Mouse (Mus musculus) limb, embryonic 12.5 days (tissue): ENCODE measurements around the gene Tmem150b. TPM values are rescaled to one million over a fixed set of nuclear protein-coding genes. Genes with fewer than 3 reads are reported as not detected.

Source experiments
- ATAC-seq: fragments of 200-750 bp; cut with Nextera tagmentation; 2 replicates; pipeline ENCODE4 v1.8.0; 2017; ENCODE audit warnings: low read depth, moderate TSS enrichment; ENCODE audit not compliant: insufficient number of reproducible peaks, insufficient read depth, low FRiP score, low TSS enrichment
- H3K27ac ChIP-seq: fragments of 300-500 bp; sonication (generic); 2 replicates; pipeline ENCODE4 v1.5.1; 2016; ENCODE audit warnings: mild to moderate bottlenecking, moderate library complexity
- H3K27me3 ChIP-seq: fragments of 300-500 bp; sonication (generic); 2 replicates; pipeline ENCODE4 v1.6.1; 2016; ENCODE audit warnings: mild to moderate bottlenecking, moderate library complexity
- H3K36me3 ChIP-seq: fragments of 300-500 bp; sonication (generic); 2 replicates; pipeline ENCODE4 v1.6.1; 2016; ENCODE audit warnings: mild to moderate bottlenecking, moderate library complexity
- H3K4me1 ChIP-seq: fragments of 300-500 bp; sonication (generic); replicated peaks from 2 replicates; pipeline ENCODE4 v1.6.1; 2016
- H3K4me2 ChIP-seq: fragments of 300-500 bp; sonication (generic); 2 replicates; pipeline ENCODE4 v1.6.1; 2016; ENCODE audit warnings: mild to moderate bottlenecking, moderate library complexity
- H3K4me3 ChIP-seq: fragments of 300-500 bp; sonication (generic); replicated peaks from 2 replicates; pipeline ENCODE4 v1.5.1; 2016; ENCODE audit warnings: mild to moderate bottlenecking
- H3K9ac ChIP-seq: fragments of 300-500 bp; sonication (generic); replicated peaks from 2 replicates; pipeline ENCODE4 v1.6.1; 2016; ENCODE audit warnings: mild to moderate bottlenecking, moderate library complexity
- H3K9me3 ChIP-seq: fragments of 300-500 bp; sonication (generic); 2 replicates; pipeline ENCODE4 v1.6.1; 2016; ENCODE audit warnings: mild to moderate bottlenecking, moderate library complexity
- WGBS: fragments of 180-500 bp; shearing (Covaris S2); methylation state at CpG from one replicate; pipeline ENCODE4 v1.1.7; 2016; 5-methylcytosine and 5-hydroxymethylcytosine counted together
- polyA plus RNA-seq: library from polyadenylated mRNA; unstranded; fragments of >200 nt; fragmentation: Nextera tagmentation; extraction: Ambion mirVana; gene quantifications from 2 replicates; pipeline ENCODE4 v1.2.1, GENCODE M21; 2016

The Tmem150b gene
- polyA plus RNA-seq, 1 experiment from 2014 or later, result 0.13 TPM

GRCm38 (mm10) chr7:4723508-4723907 is 1.5 kb downstream of the Tmem150b start:
- 40% methylated on average over 12 of the region's 12 CpGs for WGBS
- H3K27ac ChIP-seq, result no peak overlapping the region
- H3K9ac ChIP-seq, result 0 out of 2 replicates have a peak overlapping the region, but pooled peaks have one; percentile 42

GRCm38 (mm10) chr7:4719276-4719675 is 5.8 kb downstream of the Tmem150b start:
- H3K4me1 ChIP-seq, result no peaks in the 10 kb centered on the region
- H3K4me3 ChIP-seq, result no peak overlapping the region
- H3K36me3 ChIP-seq, result peaks cover 32% of the 10 kb centered on the region
- no peak overlapping the region for H3K9ac ChIP-seq
- H3K27me3 ChIP-seq, result no peaks in the 10 kb centered on the region
- H3K9me3 ChIP-seq, result no peaks in the 10 kb centered on the region
- no peak overlapping the region for H3K4me2 ChIP-seq
- H3K27ac ChIP-seq, result no peak overlapping the region
- ATAC-seq, result no peak
- 85% methylated on average over 3 of the region's 3 CpGs for WGBS

More at GRCm38 (mm10) chr7:4723508-4723907, 1.5 kb downstream of the Tmem150b start:
- no peaks in the 10 kb centered on the region for H3K27me3 ChIP-seq
- no peaks in the 10 kb centered on the region for H3K9me3 ChIP-seq
- H3K4me2 ChIP-seq, result peak overlapping the region; percentile 51
- no peaks in the 10 kb centered on the region for H3K4me1 ChIP-seq
- peak; percentile 34; the same call in 1 of the 2 replicates for ATAC-seq
- no peaks in the 10 kb centered on the region for H3K36me3 ChIP-seq
- peak overlapping the region; percentile 24; the same call in 1 of the 2 replicates for H3K4me3 ChIP-seq

- Histone ChIP-seq H3K27ac (no peak overlapping the region), H3K9ac (no peak overlapping the region), H3K36me3 (peaks cover 56% of the 10 kb centered on the region), H3K4me2 (no peak overlapping the region), H3K27me3 (no peaks in the 10 kb centered on the region), H3K4me3 (no peak overlapping the region), H3K4me1 (no peaks in the 10 kb centered on the region), H3K9me3 (no peaks in the 10 kb centered on the region)
- WGBS, result 76% methylated on average over 6 of the region's 6 CpGs
- ATAC-seq, result no peak
Measured at GRCm38 (mm10) chr7:4716955-4717354, 8.1 kb downstream of the Tmem150b start.

GRCm38 (mm10) chr7:4712594-4712993 is 12.5 kb downstream of the Tmem150b start:
- H3K9ac ChIP-seq, result no peak overlapping the region
- 84% methylated on average over 3 of the region's 3 CpGs for WGBS
- no peak overlapping the region for H3K27ac ChIP-seq
- peaks cover 95% of the 10 kb centered on the region for H3K36me3 ChIP-seq
- no peaks in the 10 kb centered on the region for H3K9me3 ChIP-seq
- H3K4me1 ChIP-seq, result no peaks in the 10 kb centered on the region
- no peaks in the 10 kb centered on the region for H3K27me3 ChIP-seq
- no peak overlapping the region for H3K4me3 ChIP-seq
- no peak for ATAC-seq
- H3K4me2 ChIP-seq, result no peak overlapping the region

- H3K4me3 ChIP-seq, result no peak overlapping the region
Measured at GRCm38 (mm10) chr7:4705098-4705497, 20.0 kb downstream of the Tmem150b start.

GRCm38 (mm10) chr7:4703195-4703594 is 21.9 kb downstream of the Tmem150b start:
- Histone ChIP-seq H3K9me3 (no peaks in the 10 kb centered on the region), H3K9ac (no peak overlapping the region), H3K27me3 (no peaks in the 10 kb centered on the region), H3K4me1 (no peaks in the 10 kb centered on the region), H3K4me2 (no peak overlapping the region), H3K4me3 (no peak overlapping the region), H3K27ac (no peak overlapping the region), H3K36me3 (peaks cover 93% of the 10 kb centered on the region)
- ATAC-seq, result no peak
- WGBS, result 97% methylated on average over 7 of the region's 7 CpGs

More at GRCm38 (mm10) chr7:4705098-4705497, 20.0 kb downstream of the Tmem150b start:
- Histone ChIP-seq H3K4me2 (no peak overlapping the region), H3K4me1 (no peaks in the 10 kb centered on the region), H3K9me3 (no peaks in the 10 kb centered on the region), H3K27ac (no peak overlapping the region), H3K27me3 (no peaks in the 10 kb centered on the region), H3K9ac (no peak overlapping the region), H3K36me3 (peaks cover 94% of the 10 kb centered on the region)
- 45% methylated on average over 18 of the region's 18 CpGs for WGBS
- no peak for ATAC-seq

GRCm38 (mm10) chr7:4702334-4702733 is 22.7 kb downstream of the Tmem150b start:
- no peak for ATAC-seq
- 63% methylated on average over 8 of the region's 8 CpGs for WGBS
- no peaks in the 10 kb centered on the region for H3K9me3 ChIP-seq
- H3K36me3 ChIP-seq, result peaks cover 93% of the 10 kb centered on the region
- no peak overlapping the region for H3K4me3 ChIP-seq
- H3K4me1 ChIP-seq, result no peaks in the 10 kb centered on the region
- no peak overlapping the region for H3K4me2 ChIP-seq
- no peaks in the 10 kb centered on the region for H3K27me3 ChIP-seq
- no peak overlapping the region for H3K27ac ChIP-seq
- no peak overlapping the region for H3K9ac ChIP-seq

- Histone ChIP-seq H3K4me2 (no peak overlapping the region), H3K9ac (no peak overlapping the region), H3K27ac (no peak overlapping the region), H3K27me3 (no peaks in the 10 kb centered on the region), H3K4me1 (peaks cover 8% of the 10 kb centered on the region), H3K4me3 (no peak overlapping the region), H3K9me3 (no peaks in the 10 kb centered on the region), H3K36me3 (peaks cover 54% of the 10 kb centered on the region)
- no peak for ATAC-seq
- 91% methylated on average over 6 of the region's 6 CpGs for WGBS
Measured at GRCm38 (mm10) chr7:4693004-4693403, 32.0 kb downstream of the Tmem150b start.

- peak overlapping the region; percentile 100 for H3K9ac ChIP-seq
- 4% methylated on average over 32 of the region's 35 CpGs for WGBS
- peak; percentile 61; the same call in 1 of the 2 replicates for ATAC-seq
- no peaks in the 10 kb centered on the region for H3K9me3 ChIP-seq
- peaks cover 37% of the 10 kb centered on the region for H3K36me3 ChIP-seq
- peaks cover 8% of the 10 kb centered on the region for H3K4me1 ChIP-seq
- peak overlapping the region; percentile 84 for H3K4me2 ChIP-seq
- H3K27ac ChIP-seq, result peak overlapping the region; percentile 96
- peak overlapping the region; percentile 99 for H3K4me3 ChIP-seq
- H3K27me3 ChIP-seq, result no peaks in the 10 kb centered on the region
Measured at GRCm38 (mm10) chr7:4690951-4691653, 33.9 kb downstream of the Tmem150b start.

GRCm38 (mm10) chr7:4690387-4690786 is 34.7 kb downstream of the Tmem150b start, which contains the start of gene Brsk1:
Gene Brsk1, plus strand, starts transcription at chr7:4690604.
- ATAC-seq, result peak; percentile 29
- 2% methylated on average over 10 of the region's 18 CpGs for WGBS

GRCm38 (mm10) chr7:4684632-4685417 is 40.2 kb downstream of the Tmem150b start, which contains the start of gene Hspbp1:
Gene Hspbp1, minus strand, starts transcription at chr7:4685068.
- Histone ChIP-seq H3K36me3 (peaks cover 28% of the 10 kb centered on the region), H3K9ac (peak within 1 kb of the TSS; percentile 62), H3K27me3 (no peaks in the 10 kb centered on the region), H3K4me1 (peaks cover 7% of the 10 kb centered on the region), H3K4me3 (peak within 1 kb of the TSS; percentile 73), H3K27ac (peak within 1 kb of the TSS; percentile 73), H3K9me3 (no peaks in the 10 kb centered on the region), H3K4me2 (peak within 1 kb of the TSS; percentile 96)
- WGBS, result under 1% methylated on average over 32 of the region's 32 CpGs
- peak; percentile 99 for ATAC-seq

More at GRCm38 (mm10) chr7:4690387-4690786, 34.7 kb downstream of the Tmem150b start, which contains the start of gene Brsk1:
- Histone ChIP-seq H3K27me3 (no peaks in the 10 kb centered on the region), H3K36me3 (peaks cover 30% of the 10 kb centered on the region), H3K4me1 (peaks cover 8% of the 10 kb centered on the region), H3K27ac (peak within 1 kb of the TSS; percentile 96), H3K4me3 (peak within 1 kb of the TSS; percentile 99), H3K4me2 (peak within 1 kb of the TSS; percentile 84), H3K9me3 (no peaks in the 10 kb centered on the region), H3K9ac (peak within 1 kb of the TSS; percentile 100)
